Mouse (Mus musculus): ENCODE measurements at regions not wholly inside any gene's neighbourhood (a gene's known extent, or its start where the extent isn't known, plus 50 kb on each side); places are given as distances from the start of the nearest gene placed in this dataset.

DNA sequence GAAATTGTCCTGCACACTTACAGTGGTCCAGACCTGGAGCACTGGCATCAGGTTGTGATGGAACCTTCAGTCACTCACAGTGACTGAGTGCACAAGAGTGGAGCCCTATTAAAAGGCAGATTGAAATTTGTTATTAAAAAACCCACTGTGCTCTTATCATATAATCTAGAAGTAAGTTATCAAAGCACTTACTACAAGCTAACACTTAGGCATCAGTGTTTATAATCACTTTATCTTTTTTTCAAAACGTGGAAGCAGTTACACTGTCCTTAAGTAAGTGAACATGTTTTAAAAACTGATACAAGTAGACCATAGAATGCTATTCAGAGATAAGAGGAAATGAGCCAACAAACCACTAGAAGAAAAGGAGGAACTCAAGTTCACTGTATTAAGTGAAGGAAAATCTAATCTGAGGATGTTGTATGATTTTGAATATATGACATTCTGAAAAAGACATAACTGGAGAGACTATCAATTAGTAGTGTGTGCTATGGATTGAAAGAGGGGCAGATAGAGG is 68.3 kb upstream of the Gm4737 start:
- Histone ChIP-seq H3K9ac (replicated peaks; ENCODE audit: low read length, poor library complexity, severe bottlenecking) (no peak overlapping the region), H3K4me2 (ENCODE audit: low read depth, low read length, poor library complexity, severe bottlenecking) (no peak overlapping the region), H3K4me1 (ENCODE audit: insufficient read depth, low read length) (no peaks in the 10 kb centered on the region), H3K9me3 (ENCODE audit: low read length) (no peaks in the 10 kb centered on the region), H3K36me3 (ENCODE audit: insufficient read depth, low read length) (no peaks in the 10 kb centered on the region), H3K27me3 (ENCODE audit: insufficient read depth, low read length) (no peaks in the 10 kb centered on the region), H3K4me3 (ENCODE audit: low read depth, low read length) (no peak overlapping the region), H3K27ac (ENCODE audit: low read depth, low read length) (no peak overlapping the region)
- 59% methylated on average over 1 of the region's 1 CpGs for WGBS
- DNase-seq (ENCODE audit: low spot score) (no peak), ATAC-seq (ENCODE audit: low FRiP score) (no peak)
- no peak for TF ChIP-seq CTCF (IDR thresholded peaks at IDR 0.05)

- no peaks in the 10 kb centered on the region for H3K9me3 ChIP-seq (ENCODE audit: low read length)
- H3K27me3 ChIP-seq (ENCODE audit: insufficient read depth, low read length), result no peaks in the 10 kb centered on the region
- no peak overlapping the region for H3K4me3 ChIP-seq (ENCODE audit: low read depth, low read length)
- no peak for TF ChIP-seq CTCF (IDR thresholded peaks at IDR 0.05)
- H3K9ac ChIP-seq (replicated peaks; ENCODE audit: low read length, poor library complexity, severe bottlenecking), result no peak overlapping the region
- ATAC-seq (ENCODE audit: low FRiP score), result no peak
- H3K27ac ChIP-seq (ENCODE audit: low read depth, low read length), result no peak overlapping the region
- no peaks in the 10 kb centered on the region for H3K4me1 ChIP-seq (ENCODE audit: insufficient read depth, low read length)
- DNase-seq (ENCODE audit: low spot score), result no peak
- WGBS, result 66% methylated on average over 4 of the region's 4 CpGs
- no peaks in the 10 kb centered on the region for H3K36me3 ChIP-seq (ENCODE audit: insufficient read depth, low read length)
- no peak overlapping the region for H3K4me2 ChIP-seq (ENCODE audit: low read depth, low read length, poor library complexity, severe bottlenecking)
Observed at GRCm38 (mm10) chr16:46212504-46212903, 57.6 kb upstream of the Gm4737 start.

- Histone ChIP-seq H3K4me1 (ENCODE audit: insufficient read depth, low read length) (no peaks in the 10 kb centered on the region), H3K4me3 (ENCODE audit: low read depth, low read length) (no peak overlapping the region), H3K9me3 (ENCODE audit: low read length) (no peaks in the 10 kb centered on the region), H3K27ac (ENCODE audit: low read depth, low read length) (no peak overlapping the region), H3K36me3 (ENCODE audit: insufficient read depth, low read length) (no peaks in the 10 kb centered on the region), H3K9ac (replicated peaks; ENCODE audit: low read length, poor library complexity, severe bottlenecking) (no peak overlapping the region), H3K27me3 (ENCODE audit: insufficient read depth, low read length) (no peaks in the 10 kb centered on the region), H3K4me2 (ENCODE audit: low read depth, low read length, poor library complexity, severe bottlenecking) (no peak overlapping the region)
- TF ChIP-seq CTCF (IDR thresholded peaks at IDR 0.05), result no peak
- 61% methylated on average over 3 of the region's 3 CpGs for WGBS
- DNase-seq (ENCODE audit: low spot score) (peak; percentile 38), ATAC-seq (ENCODE audit: low FRiP score) (no peak)
Observed at GRCm38 (mm10) chr16:46211914-46212313, 57.0 kb upstream of the Gm4737 start.

DNA sequence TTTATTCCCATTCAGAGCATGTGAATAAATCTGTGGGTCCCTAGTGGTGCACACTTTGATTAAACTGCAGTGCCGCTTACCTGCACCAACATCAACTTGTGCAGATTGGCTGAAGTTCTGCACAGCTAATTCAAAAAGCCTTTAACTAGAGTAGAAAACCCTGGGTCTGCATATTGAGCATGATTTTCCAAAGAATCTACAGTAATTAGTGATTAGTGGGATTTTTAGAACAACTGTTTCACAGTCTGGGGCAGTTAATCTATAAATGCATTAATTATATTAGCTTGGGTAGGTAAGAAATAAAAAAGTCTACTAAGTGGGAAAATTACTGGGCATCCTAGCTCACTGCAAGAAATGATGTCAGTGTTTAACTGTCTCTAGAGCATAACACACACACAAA is 50.2 kb upstream of the Gm4737 start:
- Histone ChIP-seq H3K4me2 (ENCODE audit: low read depth, low read length, poor library complexity, severe bottlenecking) (no peak overlapping the region), H3K36me3 (ENCODE audit: insufficient read depth, low read length) (no peaks in the 10 kb centered on the region), H3K9ac (replicated peaks; ENCODE audit: low read length, poor library complexity, severe bottlenecking) (no peak overlapping the region), H3K4me3 (ENCODE audit: low read depth, low read length) (no peak overlapping the region), H3K27ac (ENCODE audit: low read depth, low read length) (no peak overlapping the region), H3K9me3 (ENCODE audit: low read length) (no peaks in the 10 kb centered on the region), H3K4me1 (ENCODE audit: insufficient read depth, low read length) (no peaks in the 10 kb centered on the region), H3K27me3 (ENCODE audit: insufficient read depth, low read length) (no peaks in the 10 kb centered on the region)
- WGBS, result 72% methylated on average over 1 of the region's 1 CpGs
- ATAC-seq (ENCODE audit: low FRiP score) (no peak), DNase-seq (ENCODE audit: low spot score) (no peak)
- TF ChIP-seq CTCF (IDR thresholded peaks at IDR 0.05), result no peak
